Mouse (Mus musculus) neural tube, embryonic 11.5 days (tissue): ENCODE measurements at regions not wholly inside any gene's neighbourhood (a gene's known extent, or its start where the extent isn't known, plus 50 kb on each side); places are given as distances from the start of the nearest gene placed in this dataset.
A peak's percentile ranks its signal among the peaks of the same experiment; 100 is the strongest.

Experiments
- ATAC-seq: fragments of 200-750 bp; cut with Nextera tagmentation; 2 replicates; pipeline ENCODE4 v1.8.0; 2017; ENCODE audit warnings: moderate number of reproducible peaks, mild to moderate bottlenecking, moderate TSS enrichment, moderate library complexity; ENCODE audit not compliant: insufficient read depth, low FRiP score, low TSS enrichment
- DNase-seq: peaks from one replicate; pipeline ENCODE4 v3.0.0-alpha.2; 2015; ENCODE audit warnings: low spot score
- H3K27ac ChIP-seq: fragments of 300-500 bp; sonication (generic); 2 replicates; pipeline ENCODE4 v1.5.1; 2014; ENCODE audit warnings: low read depth, mild to moderate bottlenecking, low read length
- H3K27me3 ChIP-seq: fragments of 300-500 bp; sonication (generic); 2 replicates; pipeline ENCODE4 v1.6.1; 2014; ENCODE audit warnings: mild to moderate bottlenecking, low read length, mixed read lengths; ENCODE audit not compliant: control insufficient read depth, insufficient read depth
- H3K36me3 ChIP-seq: fragments of 300-500 bp; sonication (generic); 2 replicates; pipeline ENCODE4 v1.6.1; 2014; ENCODE audit warnings: mild to moderate bottlenecking, low read length, moderate library complexity, mixed read lengths; ENCODE audit not compliant: control insufficient read depth, insufficient read depth
- H3K4me1 ChIP-seq: fragments of 300-500 bp; sonication (generic); 2 replicates; pipeline ENCODE4 v1.6.1; 2014; ENCODE audit warnings: low read length, mixed read lengths; ENCODE audit not compliant: control insufficient read depth, insufficient read depth
- H3K4me2 ChIP-seq: fragments of 300-500 bp; sonication (generic); 2 replicates; pipeline ENCODE4 v1.6.1; 2014; ENCODE audit warnings: low read depth, mild to moderate bottlenecking, moderate library complexity
- H3K4me3 ChIP-seq: fragments of 300-500 bp; sonication (generic); 2 replicates; pipeline ENCODE4 v1.5.1; 2014; ENCODE audit warnings: low read depth, low read length
- H3K9ac ChIP-seq: fragments of 300-500 bp; sonication (generic); 2 replicates; pipeline ENCODE4 v1.6.1; 2014; ENCODE audit warnings: mild to moderate bottlenecking, low read length
- H3K9me3 ChIP-seq: fragments of 300-500 bp; sonication (generic); 2 replicates; pipeline ENCODE4 v1.6.1; 2016; ENCODE audit warnings: low read length; ENCODE audit not compliant: control insufficient read depth
- WGBS: fragments of 180-500 bp; shearing (Covaris S2); extraction: QIAGEN DNeasy Blood & Tissue Kit; methylation state at CpG from one replicate; pipeline ENCODE4 v1.1.7; 2014; 5-methylcytosine and 5-hydroxymethylcytosine counted together

GRCm38 (mm10) chr3:80975716-80976115, 60.5 kb upstream of the Pdgfc start:
- Histone ChIP-seq H3K4me3 (no peak overlapping the region), H3K9ac (no peak overlapping the region), H3K4me2 (no peak overlapping the region), H3K27me3 (no peaks in the 10 kb centered on the region), H3K27ac (no peak overlapping the region), H3K9me3 (no peaks in the 10 kb centered on the region), H3K36me3 (no peaks in the 10 kb centered on the region), H3K4me1 (no peaks in the 10 kb centered on the region)
- DNase-seq = no peak
- peak; percentile 35; the same call in 1 of the 2 replicates for ATAC-seq
- 89% methylated on average over 3 of the region's 3 CpGs for WGBS

GRCm38 (mm10) chr3:80976451-80976850, 59.8 kb upstream of the Pdgfc start:
- no peaks in the 10 kb centered on the region for H3K9me3 ChIP-seq
- H3K4me2 ChIP-seq = no peak overlapping the region
- no peak overlapping the region for H3K9ac ChIP-seq
- H3K4me3 ChIP-seq = no peak overlapping the region
- DNase-seq = no peak
- 78% methylated on average over 2 of the region's 2 CpGs for WGBS
- no peak overlapping the region for H3K27ac ChIP-seq
- H3K36me3 ChIP-seq = no peaks in the 10 kb centered on the region
- H3K4me1 ChIP-seq = no peaks in the 10 kb centered on the region
- no peak for ATAC-seq
- no peaks in the 10 kb centered on the region for H3K27me3 ChIP-seq
